Mouse (Mus musculus) forebrain, embryonic 13.5 days (tissue): Measurements from ENCODE around the gene Immp2l. TPM values are rescaled to one million over a fixed set of nuclear protein-coding genes. Genes with fewer than 3 reads are reported as not detected.

Source experiments
- ATAC-seq: fragments of 200-750 bp; cut with Nextera tagmentation; 2 replicates; pipeline ENCODE4 v1.8.0; 2017
- H3K27ac ChIP-seq: fragments of 300-500 bp; sonication (generic); 2 replicates; pipeline ENCODE4 v1.5.1; 2015; ENCODE audit warnings: inconsistent platforms, mild to moderate bottlenecking, moderate library complexity
- H3K27me3 ChIP-seq: fragments of 300-500 bp; sonication (generic); 2 replicates; pipeline ENCODE4 v1.6.1; 2015; ENCODE audit warnings: mild to moderate bottlenecking, inconsistent platforms
- H3K36me3 ChIP-seq: fragments of 300-500 bp; sonication (generic); 2 replicates; pipeline ENCODE4 v1.6.1; 2015; ENCODE audit warnings: mild to moderate bottlenecking, inconsistent platforms; ENCODE audit not compliant: poor library complexity, severe bottlenecking
- H3K4me1 ChIP-seq: fragments of 300-500 bp; sonication (generic); 2 replicates; pipeline ENCODE4 v1.6.1; 2015; ENCODE audit warnings: inconsistent platforms
- H3K4me2 ChIP-seq: fragments of 300-500 bp; sonication (generic); 2 replicates; pipeline ENCODE4 v1.6.1; 2015; ENCODE audit warnings: inconsistent platforms, mild to moderate bottlenecking, moderate library complexity
- H3K4me3 ChIP-seq: fragments of 300-500 bp; sonication (generic); 2 replicates; pipeline ENCODE4 v1.5.1; 2015; ENCODE audit warnings: mild to moderate bottlenecking, inconsistent platforms
- H3K9ac ChIP-seq: fragments of 300-500 bp; sonication (generic); 2 replicates; pipeline ENCODE4 v1.6.1; 2015; ENCODE audit warnings: mild to moderate bottlenecking, inconsistent platforms
- H3K9me3 ChIP-seq: fragments of 300-500 bp; sonication (generic); replicated peaks from 2 replicates; pipeline ENCODE4 v1.6.1; 2016; ENCODE audit warnings: inconsistent platforms
- WGBS: fragments of 180-500 bp; shearing (Covaris S2); methylation state at CpG from one replicate; pipeline ENCODE4 v1.1.7; 2015; 5-methylcytosine and 5-hydroxymethylcytosine counted together
- polyA plus RNA-seq: library from polyadenylated mRNA; unstranded; fragments of >200 nt; fragmentation: Nextera tagmentation; extraction: Ambion mirVana; gene quantifications from 2 replicates; pipeline ENCODE4 v1.2.1, GENCODE M21; 2015

The Immp2l gene
- polyA plus RNA-seq, 1 experiment from 2014 or later = 5.3 TPM

- no peak for ATAC-seq
- Histone ChIP-seq H3K4me3 (no peak overlapping the region), H3K27me3 (no peaks in the 10 kb centered on the region), H3K9me3 (no peaks in the 10 kb centered on the region), H3K27ac (no peak overlapping the region), H3K9ac (no peak overlapping the region), H3K4me1 (no peaks in the 10 kb centered on the region), H3K4me2 (no peak overlapping the region), H3K36me3 (no peaks in the 10 kb centered on the region)
Observed at GRCm38 (mm10) chr12:41416635-41417034, 392.7 kb downstream of the Immp2l start.

GRCm38 (mm10) chr12:41417099-41417498 lies 393.2 kb downstream of the Immp2l start:
- H3K4me1 ChIP-seq = no peaks in the 10 kb centered on the region
- H3K27ac ChIP-seq = no peak overlapping the region
- H3K9ac ChIP-seq = no peak overlapping the region
- WGBS = 64% methylated on average over 3 of the region's 3 CpGs
- H3K4me3 ChIP-seq = no peak overlapping the region
- no peak overlapping the region for H3K4me2 ChIP-seq
- no peaks in the 10 kb centered on the region for H3K27me3 ChIP-seq
- no peak for ATAC-seq
- no peaks in the 10 kb centered on the region for H3K9me3 ChIP-seq
- no peaks in the 10 kb centered on the region for H3K36me3 ChIP-seq

- H3K9ac ChIP-seq = no peak overlapping the region
- H3K4me2 ChIP-seq = no peak overlapping the region
- H3K4me3 ChIP-seq = no peak overlapping the region
- 75% methylated on average over 4 of the region's 4 CpGs for WGBS
- H3K27ac ChIP-seq = no peak overlapping the region
- H3K27me3 ChIP-seq = no peaks in the 10 kb centered on the region
- H3K9me3 ChIP-seq = no peaks in the 10 kb centered on the region
- ATAC-seq = peak; percentile 61; the same call in 1 of the 2 replicates
- no peaks in the 10 kb centered on the region for H3K4me1 ChIP-seq
- H3K36me3 ChIP-seq = no peaks in the 10 kb centered on the region
Observed at GRCm38 (mm10) chr12:41417961-41418360, 394.1 kb downstream of the Immp2l start.

- Histone ChIP-seq H3K27ac (no peak overlapping the region), H3K9me3 (no peaks in the 10 kb centered on the region), H3K36me3 (no peaks in the 10 kb centered on the region), H3K9ac (no peak overlapping the region), H3K4me1 (peaks cover 18% of the 10 kb centered on the region), H3K27me3 (no peaks in the 10 kb centered on the region), H3K4me2 (no peak overlapping the region), H3K4me3 (no peak overlapping the region)
- WGBS = 28% methylated on average over 9 of the region's 9 CpGs
- ATAC-seq = 0 out of 2 replicates have a peak, but pooled peaks have one; percentile 30
Observed at GRCm38 (mm10) chr12:41425101-41425679, 401.3 kb downstream of the Immp2l start.

GRCm38 (mm10) chr12:41427464-41427863 lies 403.6 kb downstream of the Immp2l start:
- H3K4me2 ChIP-seq = no peak overlapping the region
- ATAC-seq = peak; percentile 45; the same call in 1 of the 2 replicates
- WGBS = 29% methylated on average over 5 of the region's 5 CpGs

GRCm38 (mm10) chr12:41428806-41429205 lies 404.9 kb downstream of the Immp2l start:
- Histone ChIP-seq H3K4me2 (no peak overlapping the region), H3K4me3 (no peak overlapping the region), H3K27me3 (no peaks in the 10 kb centered on the region), H3K9me3 (no peaks in the 10 kb centered on the region), H3K4me1 (peaks cover 18% of the 10 kb centered on the region), H3K9ac (no peak overlapping the region), H3K27ac (no peak overlapping the region), H3K36me3 (no peaks in the 10 kb centered on the region)
- no peak for ATAC-seq

More at GRCm38 (mm10) chr12:41427464-41427863, 403.6 kb downstream of the Immp2l start:
- H3K4me3 ChIP-seq = no peak overlapping the region
- no peaks in the 10 kb centered on the region for H3K36me3 ChIP-seq
- H3K9me3 ChIP-seq = no peaks in the 10 kb centered on the region
- no peaks in the 10 kb centered on the region for H3K27me3 ChIP-seq
- peaks cover 18% of the 10 kb centered on the region for H3K4me1 ChIP-seq
- no peak overlapping the region for H3K9ac ChIP-seq
- H3K27ac ChIP-seq = no peak overlapping the region

GRCm38 (mm10) chr12:41436206-41436985 lies 412.5 kb downstream of the Immp2l start:
- WGBS = 79% methylated on average over 5 of the region's 5 CpGs
- Histone ChIP-seq H3K9me3 (no peaks in the 10 kb centered on the region), H3K9ac (no peak overlapping the region), H3K4me2 (no peak overlapping the region), H3K36me3 (no peaks in the 10 kb centered on the region), H3K27me3 (no peaks in the 10 kb centered on the region), H3K27ac (no peak overlapping the region), H3K4me3 (no peak overlapping the region), H3K4me1 (0 out of 2 replicates have a peak, but pooled peaks cover 8% of the 10 kb centered on the region)
- ATAC-seq = no peak

- Histone ChIP-seq H3K4me3 (no peak overlapping the region), H3K4me2 (no peak overlapping the region), H3K4me1 (0 out of 2 replicates have a peak, but pooled peaks cover 8% of the 10 kb centered on the region), H3K9me3 (no peaks in the 10 kb centered on the region), H3K36me3 (no peaks in the 10 kb centered on the region), H3K27ac (no peak overlapping the region), H3K9ac (no peak overlapping the region), H3K27me3 (no peaks in the 10 kb centered on the region)
- ATAC-seq = no peak
- WGBS = 60% methylated on average over 4 of the region's 4 CpGs
Observed at GRCm38 (mm10) chr12:41438446-41438845, 414.6 kb downstream of the Immp2l start.

- ATAC-seq = peak; percentile 46
- H3K4me3 ChIP-seq = no peak overlapping the region
- no peaks in the 10 kb centered on the region for H3K27me3 ChIP-seq
Observed at GRCm38 (mm10) chr12:41468374-41468991, 444.6 kb downstream of the Immp2l start.

GRCm38 (mm10) chr12:41469096-41469801 lies 445.4 kb downstream of the Immp2l start:
- Histone ChIP-seq H3K27ac (peak overlapping the region; percentile 7; the same call in 1 of the 2 replicates), H3K4me1 (peaks cover 25% of the 10 kb centered on the region), H3K4me3 (no peak overlapping the region), H3K9me3 (no peaks in the 10 kb centered on the region), H3K27me3 (no peaks in the 10 kb centered on the region), H3K4me2 (no peak overlapping the region), H3K36me3 (no peaks in the 10 kb centered on the region), H3K9ac (no peak overlapping the region)
- 24% methylated on average over 6 of the region's 6 CpGs for WGBS
- peak; percentile 60 for ATAC-seq

More at GRCm38 (mm10) chr12:41468374-41468991, 444.6 kb downstream of the Immp2l start:
- 67% methylated on average over 3 of the region's 3 CpGs for WGBS
- H3K9me3 ChIP-seq = no peaks in the 10 kb centered on the region
- H3K9ac ChIP-seq = no peak overlapping the region
- peaks cover 25% of the 10 kb centered on the region for H3K4me1 ChIP-seq
- H3K4me2 ChIP-seq = no peak overlapping the region
- 0 out of 2 replicates have a peak overlapping the region, but pooled peaks have one; percentile 7 for H3K27ac ChIP-seq
- H3K36me3 ChIP-seq = no peaks in the 10 kb centered on the region

GRCm38 (mm10) chr12:41481486-41481885 lies 457.6 kb downstream of the Immp2l start:
- peaks cover 19% of the 10 kb centered on the region for H3K4me1 ChIP-seq
- no peak overlapping the region for H3K4me2 ChIP-seq
- WGBS = 75% methylated on average over 2 of the region's 2 CpGs
- H3K36me3 ChIP-seq = no peaks in the 10 kb centered on the region
- no peak overlapping the region for H3K27ac ChIP-seq
- H3K9me3 ChIP-seq = no peaks in the 10 kb centered on the region
- no peaks in the 10 kb centered on the region for H3K27me3 ChIP-seq
- no peak overlapping the region for H3K4me3 ChIP-seq
- H3K9ac ChIP-seq = no peak overlapping the region
- no peak for ATAC-seq
